In the genomic region with DNA sequence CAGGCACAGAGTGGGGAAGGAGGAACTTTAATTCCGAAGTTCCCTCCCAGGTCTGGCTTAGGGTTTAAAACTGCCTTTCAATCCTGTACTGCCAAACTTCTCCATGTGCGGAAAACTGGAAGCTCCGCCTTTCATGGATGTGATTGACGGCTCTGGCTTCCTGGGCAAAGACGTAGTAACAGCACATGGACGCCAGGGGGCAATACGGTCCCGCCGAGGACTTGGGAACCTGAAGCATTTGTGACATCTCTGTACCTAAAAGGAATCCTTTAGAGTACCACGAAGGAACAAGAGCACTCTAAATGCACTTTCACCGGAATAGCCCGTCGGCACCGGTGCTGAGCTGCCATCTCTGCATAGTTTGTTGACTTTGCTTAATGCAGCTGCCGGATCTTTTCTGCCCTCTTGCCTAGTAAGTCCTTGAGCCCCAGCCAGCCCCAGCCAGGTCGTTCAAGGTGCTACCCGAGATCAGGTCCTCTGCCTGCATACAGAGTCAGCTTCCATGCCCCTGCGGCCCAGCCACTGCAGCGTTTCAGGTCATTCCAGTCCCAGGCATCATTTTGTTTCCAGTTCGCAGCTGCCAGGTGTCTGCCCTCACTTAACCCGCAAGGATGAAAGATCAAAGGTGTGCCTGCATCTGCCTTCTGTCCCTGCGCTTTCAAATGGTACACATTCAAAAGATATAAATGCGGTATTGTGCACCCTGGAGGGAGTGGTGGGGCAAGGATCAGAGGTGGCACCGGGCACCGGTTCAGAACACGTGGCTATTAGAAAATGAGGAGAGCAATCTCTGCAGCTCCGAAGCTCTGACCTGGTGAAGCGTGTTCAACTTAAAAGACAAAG, we compare ENCODE assay signal across 8 mouse cellular contexts.
DNase-seq lines count a peak whose midpoint lies in the region; ATAC-seq lines count a peak whose summit lies in the region.

No protein-coding gene starts in this region.

- ATAC-seq in hindbrain, embryonic 14.5 days (ENCODE audit: low FRiP score): peak; percentile 83

- H3K4me2 ChIP-seq in hindbrain, embryonic 14.5 days (replicated peaks): peak overlapping the region; percentile 46

- H3K4me1 ChIP-seq in hindbrain, embryonic 14.5 days (replicated peaks; ENCODE audit: control insufficient read depth, insufficient read depth, low read length): peaks cover 5% of the 10 kb centered on the region; the same call in 1 of the 2 replicates

- 6% methylated on average over 28 of the region's 28 CpGs for WGBS in hindbrain, embryonic 14.5 days

- H3K9ac ChIP-seq in hindbrain, embryonic 14.5 days: peak overlapping the region; percentile 37

- no peaks in the 10 kb centered on the region for H3K27me3 ChIP-seq in hindbrain, embryonic 14.5 days (ENCODE audit: control insufficient read depth, insufficient read depth, low read length)

- DNase-seq in Muller cell, postnatal 12 days (ENCODE audit: inconsistent ontology term): peak; percentile 81
- peak; percentile 87 to 90 for DNase-seq in cerebellum, postnatal 10 days
- DNase-seq in frontal cortex, postnatal 25 days (ENCODE audit: low spot score in 2 of 2): peak; percentile 68 to 77
- peak; percentile 89 for DNase-seq in hindbrain, embryonic 14.5 days (ENCODE audit: low spot score)
- peak; percentile 63 to 76 for DNase-seq in layer of hippocampus, postnatal 25 days (ENCODE audit: extremely low spot score in 1 of 2, low spot score in 1 of 2)
- DNase-seq in lung, postnatal 36 days: peak; percentile 86
- peak; percentile 86 for DNase-seq in retina, postnatal 1 day
- DNase-seq in thymus, postnatal 4 days: peak; percentile 84

- H3K9me3 ChIP-seq in hindbrain, embryonic 14.5 days (ENCODE audit: control insufficient read depth, low read length): no peaks in the 10 kb centered on the region

- H3K27ac ChIP-seq in hindbrain, embryonic 14.5 days: no peak overlapping the region

- H3K4me3 ChIP-seq in hindbrain, embryonic 14.5 days (replicated peaks; ENCODE audit: low read length): peak overlapping the region; percentile 12

- no peaks in the 10 kb centered on the region for H3K36me3 ChIP-seq in hindbrain, embryonic 14.5 days (replicated peaks; ENCODE audit: control insufficient read depth, insufficient read depth)
